ENCODE assay signal across 26 mouse cellular contexts in genomic region chr6:72071281-72071870, GRCm38 (mm10). TPM values are rescaled to one million over a fixed set of nuclear protein-coding genes. Genes with fewer than 3 reads are reported as not detected.
DNase-seq lines count a peak whose midpoint lies in the region; ATAC-seq and TF ChIP-seq lines count a peak whose summit lies in the region.
"Had no signal": no experiment of that assay in that cellular context is flagged by ENCODE, and none has a peak within 500 bp of the region (broad histone marks: within the 10 kb centered on the region; RNA-seq: fewer than 3 reads in every experiment).

No protein-coding gene starts in this region.

- H3K9me3 ChIP-seq in midbrain, embryonic 11.5 days (ENCODE audit: control insufficient read depth, low read length): no peaks in the 10 kb centered on the region
- H3K9me3 ChIP-seq: embryonic facial prominence, embryonic 12.5 days; forebrain, embryonic 12.5 days; hindbrain, embryonic 10.5 days; limb, embryonic 13.5 days; liver, embryonic 15.5 days; stomach, embryonic 15.5 days had no signal

- no peak for TF ChIP-seq POLR2A in kidney, adult 2 months (IDR thresholded peaks at IDR 0.05; ENCODE audit: low read depth, low read length)

- TF ChIP-seq CTCF in kidney, adult 2 months (conservative IDR thresholded peaks at IDR 0.05; ENCODE audit: insufficient read depth, insufficient read length, low read depth, low read length): no peak

- no peak overlapping the region for H3K4me2 ChIP-seq in midbrain, embryonic 11.5 days
- H3K4me2 ChIP-seq: embryonic facial prominence, embryonic 12.5 days; forebrain, embryonic 12.5 days; heart, embryonic 13.5 days; limb, embryonic 13.5 days; liver, embryonic 15.5 days; stomach, embryonic 15.5 days had no signal

- no peak overlapping the region for H3K27ac ChIP-seq in kidney, adult 2 months (ENCODE audit: insufficient read depth, low read depth, low read length)
- H3K27ac ChIP-seq in midbrain, embryonic 11.5 days (ENCODE audit: low read depth, low read length): no peak overlapping the region
- H3K27ac ChIP-seq: embryonic facial prominence, embryonic 12.5 days; forebrain, embryonic 12.5 days; heart, embryonic 13.5 days; hindbrain, embryonic 10.5 days; kidney, postnatal 0 days; limb, embryonic 13.5 days; liver, embryonic 15.5 days; macrophage; stomach, embryonic 15.5 days had no signal

- ATAC-seq in midbrain, embryonic 11.5 days (ENCODE audit: low FRiP score): no peak
- ATAC-seq: CD4-positive, CD25-positive, alpha-beta regulatory T cell, adult 4 months; hindbrain, embryonic 16.5 days had no signal

- intact Hi-C loops in heart, postnatal 36 days (cut with DNase I): no loop called here

- DNase-seq in heart, adult 8-10 months (ENCODE audit: low spot score): peak; percentile 21
- no peak for DNase-seq in heart, postnatal 36 days
- peak; percentile 64 for DNase-seq in kidney, adult 2 months
- DNase-seq in kidney, postnatal 4 days: no peak
- peak; percentile 65 for DNase-seq in gonadal fat pad, adult 2 months (ENCODE audit: low read depth)
- peak; percentile 49 for DNase-seq in kidney, postnatal 14 days
- no peak for DNase-seq in lung, postnatal 36 days
- DNase-seq in midbrain, embryonic 11.5 days (ENCODE audit: low spot score, missing footprints): no peak
- DNase-seq: adrenal gland, postnatal 36 days; cerebellum, adult 11 months; cerebellum, adult 9-11 months; gastrocnemius, postnatal 25 days; right cerebral cortex, adult 18-20 months; right cerebral cortex, postnatal 4 days; thymus, adult 2 months had no signal

- H3K4me3 ChIP-seq in kidney, adult 2 months (ENCODE audit: insufficient read depth, low read depth, low read length): no peak overlapping the region
- no peak overlapping the region for H3K4me3 ChIP-seq in midbrain, embryonic 11.5 days (ENCODE audit: low read depth, low read length)
- H3K4me3 ChIP-seq: embryonic facial prominence, embryonic 12.5 days; forebrain, embryonic 12.5 days; heart, embryonic 13.5 days; hindbrain, embryonic 10.5 days; limb, embryonic 13.5 days; liver, embryonic 15.5 days; stomach, embryonic 15.5 days had no signal

- no peaks in the 10 kb centered on the region for H3K36me3 ChIP-seq in kidney, adult 2 months (ENCODE audit: control insufficient read depth, insufficient read depth, low read length)
- H3K36me3 ChIP-seq in midbrain, embryonic 11.5 days (ENCODE audit: control insufficient read depth, insufficient read depth, low read length): no peaks in the 10 kb centered on the region
- H3K36me3 ChIP-seq: embryonic facial prominence, embryonic 12.5 days; forebrain, embryonic 12.5 days; heart, embryonic 13.5 days; hindbrain, embryonic 10.5 days; limb, embryonic 13.5 days; liver, embryonic 15.5 days; stomach, embryonic 15.5 days had no signal

- no peaks in the 10 kb centered on the region for H3K27me3 ChIP-seq in kidney, adult 2 months (replicated peaks; ENCODE audit: control insufficient read depth, insufficient read depth, low read length)
- H3K27me3 ChIP-seq in midbrain, embryonic 11.5 days (ENCODE audit: control insufficient read depth, insufficient read depth, low read length): no peaks in the 10 kb centered on the region
- H3K27me3 ChIP-seq: embryonic facial prominence, embryonic 12.5 days; forebrain, embryonic 12.5 days; heart, embryonic 13.5 days; limb, embryonic 13.5 days; stomach, embryonic 15.5 days had no signal

- WGBS in kidney, adult 2 months: 38% methylated on average over 5 of the region's 5 CpGs
- 88% methylated on average over 5 of the region's 5 CpGs for WGBS in midbrain, embryonic 11.5 days

- H3K4me1 ChIP-seq in kidney, adult 2 months (ENCODE audit: control insufficient read depth, insufficient read depth, low read length): no peaks in the 10 kb centered on the region; the same call in 1 of the 2 replicates
- H3K4me1 ChIP-seq in midbrain, embryonic 11.5 days (ENCODE audit: control insufficient read depth, insufficient read depth, low read length): no peaks in the 10 kb centered on the region
- H3K4me1 ChIP-seq: embryonic facial prominence, embryonic 12.5 days; forebrain, embryonic 12.5 days; heart, embryonic 13.5 days; hindbrain, embryonic 10.5 days; limb, embryonic 13.5 days; liver, embryonic 15.5 days; stomach, embryonic 15.5 days had no signal

- H3K9ac ChIP-seq in midbrain, embryonic 11.5 days (ENCODE audit: low read length): no peak overlapping the region
- H3K9ac ChIP-seq: embryonic facial prominence, embryonic 12.5 days; forebrain, embryonic 12.5 days; heart, embryonic 13.5 days; limb, embryonic 13.5 days; liver, embryonic 15.5 days; stomach, embryonic 15.5 days had no signal

RNA-seq across cellular contexts. Expression of gene St3gal5, which starts 26.0 kb away (rescaled TPM):
- 10 to 100 TPM; 60.4 to 74.1 (median 71.4) TPM for total RNA-seq in heart, adult 8-10 months (2022)
- total RNA-seq in heart, postnatal 36 days (2021): 10 to 100 TPM; 58.4 to 66.9 TPM
- 7.7 and 10.4 TPM in 2 replicates for polyA plus RNA-seq in kidney, adult 2 months (2012; rRNA removed)
- 6.9 and 8.2 TPM in 2 replicates for polyA plus RNA-seq in gonadal fat pad, adult 2 months (2012; rRNA removed)
- 33.4 and 40.7 TPM in 2 replicates for polyA plus RNA-seq in midbrain, embryonic 11.5 days (2014; fragmentation: Nextera tagmentation; extraction: Ambion mirVana)

Comparison
In these comparisons a context has a peak if more than half of its experiments do, and no peak if none do; other contexts are left out.
1. DNase-seq: peak in heart, adult 8-10 months (single experiment), kidney, adult 2 months (single experiment), gonadal fat pad, adult 2 months (single experiment) and kidney, postnatal 14 days (single experiment); none in heart, postnatal 36 days (0 of 2), kidney, postnatal 4 days (0 of 2), lung, postnatal 36 days (single experiment) and midbrain, embryonic 11.5 days (single experiment).